Mouse (Mus musculus) limb, embryonic 14.5 days (tissue): Measurements from ENCODE around the gene Ushbp1. TPM values are rescaled to one million over a fixed set of nuclear protein-coding genes. Genes with fewer than 3 reads are reported as not detected.
"Not testable (repeated sequence)": the region's sequence is repeated elsewhere in the genome, so short reads cannot be mapped to it uniquely, and the experiment has no call there.

Experiments used
- ATAC-seq: fragments of 200-750 bp; cut with Nextera tagmentation; 2 replicates; pipeline ENCODE4 v1.8.0; 2017; ENCODE audit warnings: low read depth, moderate number of reproducible peaks, moderate TSS enrichment; ENCODE audit not compliant: low FRiP score
- DNase-seq: peaks from one replicate; pipeline ENCODE4 v3.0.0-alpha.2; 2015; ENCODE audit warnings: low spot score
- H3K27ac ChIP-seq: fragments of 300-500 bp; sonication (generic); replicated peaks from 2 replicates; pipeline ENCODE4 v1.5.1; 2014; ENCODE audit warnings: low read depth, mild to moderate bottlenecking, low read length, moderate library complexity, mixed read lengths
- H3K27me3 ChIP-seq: fragments of 300-500 bp; sonication (generic); 2 replicates; pipeline ENCODE4 v1.6.1; 2014; ENCODE audit warnings: low read length, mixed read lengths; ENCODE audit not compliant: control insufficient read depth, insufficient read depth
- H3K36me3 ChIP-seq: fragments of 300-500 bp; sonication (generic); 2 replicates; pipeline ENCODE4 v1.6.1; 2014; ENCODE audit warnings: mild to moderate bottlenecking, low read length, moderate library complexity, mixed read lengths; ENCODE audit not compliant: control insufficient read depth, insufficient read depth
- H3K4me1 ChIP-seq: fragments of 300-500 bp; sonication (generic); 2 replicates; pipeline ENCODE4 v1.6.1; 2014; ENCODE audit warnings: antibody characterized with exemption, low read length, mixed read lengths; ENCODE audit not compliant: control insufficient read depth, insufficient read depth
- H3K4me2 ChIP-seq: fragments of 300-500 bp; sonication (generic); replicated peaks from 2 replicates; pipeline ENCODE4 v1.6.1; 2014; ENCODE audit warnings: low read depth, mild to moderate bottlenecking, low read length, moderate library complexity; ENCODE audit not compliant: severe bottlenecking
- H3K4me3 ChIP-seq: fragments of 300-500 bp; sonication (generic); replicated peaks from 2 replicates; pipeline ENCODE4 v1.5.1; 2014; ENCODE audit warnings: low read length
- H3K9ac ChIP-seq: fragments of 300-500 bp; sonication (generic); 2 replicates; pipeline ENCODE4 v1.6.1; 2014; ENCODE audit warnings: mild to moderate bottlenecking, low read depth, low read length, moderate library complexity; ENCODE audit not compliant: severe bottlenecking
- H3K9me3 ChIP-seq: fragments of 300-500 bp; sonication (generic); 2 replicates; pipeline ENCODE4 v1.6.1; 2016; ENCODE audit warnings: low read length; ENCODE audit not compliant: control insufficient read depth
- POLR2A ChIP-seq: fragments of 200-500 bp; IDR thresholded peaks from 2 replicates; pipeline ENCODE4 v1.8.0; 2012; ENCODE audit warnings: inconsistent platforms, mild to moderate bottlenecking, moderate library complexity, borderline replicate concordance; ENCODE audit not compliant: insufficient read depth, insufficient read length; ENCODE audit errors: extremely low read depth
- WGBS: fragments of 180-500 bp; shearing (Covaris S2); extraction: QIAGEN DNeasy Blood & Tissue Kit; methylation state at CpG from one replicate; pipeline ENCODE4 v1.1.7; 2014; 5-methylcytosine and 5-hydroxymethylcytosine counted together
- polyA plus RNA-seq, 2 experiments: library from polyadenylated mRNA; depleted of rRNA in 1 of 2; stranded (reverse) in 1 of 2; unstranded in 1 of 2; fragments of >200 nt; fragmentation: Nextera tagmentation in 1 of 2; extraction: Ambion mirVana in 1 of 2; gene quantifications; 2 replicates each; pipeline versions ENCODE4 v1.2.1 to v1.2.3; 2012 to 2014

Ushbp1 gene
- polyA plus RNA-seq, 2 experiments = 7.6 to 15.7 TPM

DNA sequence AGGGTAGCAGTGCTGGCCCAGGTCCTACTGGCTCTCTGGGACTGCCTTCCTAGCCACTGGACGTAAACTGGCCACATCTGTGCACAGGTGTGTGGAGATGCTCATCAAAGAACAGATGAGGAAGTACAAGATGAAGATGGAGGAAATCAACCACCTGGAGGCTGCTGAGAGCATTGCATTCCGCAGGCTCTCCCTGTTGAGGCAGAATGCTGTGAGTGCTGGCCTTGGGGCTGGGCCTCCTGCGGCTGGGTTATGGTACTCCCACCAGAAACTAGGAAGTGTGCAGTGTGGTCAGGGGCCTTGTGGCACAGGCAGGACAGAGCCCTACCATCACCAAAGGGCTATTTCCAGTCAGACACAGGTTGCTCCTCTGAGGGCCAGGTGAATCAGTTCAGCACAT is 37.6 kb downstream of the Ushbp1 start:
- WGBS = 85% methylated on average over 3 of the region's 3 CpGs
- no peak for DNase-seq
- TF ChIP-seq POLR2A = no peak

DNA sequence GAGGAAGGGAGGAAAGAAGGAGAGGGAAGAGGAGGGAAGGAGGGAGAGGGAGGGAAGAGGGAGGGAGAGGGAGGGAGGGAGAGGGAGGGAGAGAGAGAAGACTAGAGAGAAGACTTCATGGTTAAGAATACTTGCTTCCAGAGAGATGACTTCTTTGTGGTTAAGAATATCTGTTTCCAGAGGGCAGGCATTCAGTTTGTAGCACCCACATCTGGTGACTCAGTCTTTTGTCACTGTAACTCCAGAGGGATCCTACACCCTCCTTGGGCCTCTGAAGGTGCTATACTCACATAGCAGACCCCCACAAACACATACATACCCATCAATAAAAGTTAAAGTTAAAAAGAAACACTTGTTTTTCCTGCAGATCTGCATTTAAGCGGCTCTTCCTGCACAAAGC is 44.1 kb downstream of the Ushbp1 start:
- H3K27me3 ChIP-seq = no peaks in the 10 kb centered on the region
- no peak for TF ChIP-seq POLR2A
- WGBS = 92% methylated on average over 1 of the region's 1 CpGs
- no peak overlapping the region for H3K9ac ChIP-seq
- no peak overlapping the region for H3K4me3 ChIP-seq
- peaks cover 94% of the 10 kb centered on the region for H3K36me3 ChIP-seq
- DNase-seq = no peak
- H3K9me3 ChIP-seq = no peaks in the 10 kb centered on the region
- H3K27ac ChIP-seq = no peak overlapping the region
- no peaks in the 10 kb centered on the region for H3K4me1 ChIP-seq
- ATAC-seq = no peak
- no peak overlapping the region for H3K4me2 ChIP-seq

More for the DNA sequence above, 37.6 kb downstream of the Ushbp1 start:
- Histone ChIP-seq H3K27ac (no peak overlapping the region), H3K9ac (no peak overlapping the region), H3K4me2 (no peak overlapping the region), H3K4me1 (no peaks in the 10 kb centered on the region), H3K4me3 (no peak overlapping the region), H3K9me3 (no peaks in the 10 kb centered on the region), H3K27me3 (no peaks in the 10 kb centered on the region), H3K36me3 (peaks cover 82% of the 10 kb centered on the region)
- no peak for ATAC-seq

DNA sequence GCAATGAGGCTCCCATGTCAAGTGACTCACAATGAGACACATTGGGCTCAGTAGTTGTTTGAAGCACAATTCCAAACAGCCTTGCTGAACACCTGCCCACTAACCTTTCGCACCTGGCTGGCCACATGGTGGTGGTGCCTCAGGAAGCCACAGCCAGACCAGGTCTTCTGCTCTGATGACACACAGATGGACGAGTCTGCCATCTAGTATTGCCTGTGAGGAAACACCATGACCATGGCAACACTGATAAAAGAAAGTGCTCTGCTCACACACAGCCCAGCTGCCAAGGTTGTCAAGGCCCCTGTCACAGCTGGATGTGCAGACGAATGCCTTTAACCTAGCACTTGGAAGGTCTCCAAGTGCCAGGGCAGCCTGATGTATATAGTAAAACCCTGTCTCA is 44.5 kb downstream of the Ushbp1 start:
- Histone ChIP-seq H3K36me3 (peaks cover 94% of the 10 kb centered on the region), H3K9me3 (no peaks in the 10 kb centered on the region), H3K4me2 (no peak overlapping the region), H3K4me3 (no peak overlapping the region), H3K27ac (no peak overlapping the region), H3K27me3 (no peaks in the 10 kb centered on the region), H3K4me1 (no peaks in the 10 kb centered on the region), H3K9ac (no peak overlapping the region)
- no peak for ATAC-seq
- DNase-seq = no peak
- no peak for TF ChIP-seq POLR2A
- WGBS = 55% methylated on average over 3 of the region's 3 CpGs

DNA sequence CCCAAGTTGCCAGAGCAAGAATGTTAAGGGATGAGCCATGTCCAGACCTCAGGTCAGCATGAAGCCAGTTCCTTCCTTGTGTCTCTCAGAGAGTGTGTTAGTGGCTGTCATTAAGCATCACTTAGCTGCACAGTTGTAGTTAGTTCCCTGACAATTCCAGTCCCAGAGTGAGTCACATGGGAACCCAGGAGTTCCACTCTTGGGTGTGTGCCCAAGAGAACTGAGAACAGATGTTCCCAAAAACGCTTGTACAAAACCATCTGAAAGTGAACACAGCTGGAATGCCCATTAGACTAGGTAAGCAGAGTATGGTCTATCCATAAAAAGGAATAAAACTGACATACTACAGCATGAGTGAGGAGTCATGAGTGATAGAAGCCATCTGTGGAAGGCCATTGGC is 49.0 kb downstream of the Ushbp1 start:
- Histone ChIP-seq H3K9ac (no peak overlapping the region), H3K4me3 (no peak overlapping the region), H3K4me1 (no peaks in the 10 kb centered on the region), H3K4me2 (no peak overlapping the region), H3K9me3 (no peaks in the 10 kb centered on the region), H3K36me3 (peaks cover 87% of the 10 kb centered on the region), H3K27ac (no peak overlapping the region), H3K27me3 (no peaks in the 10 kb centered on the region)
- ATAC-seq (no peak), DNase-seq (no peak)
- no peak for TF ChIP-seq POLR2A
- WGBS = 40% methylated on average over 1 of the region's 1 CpGs

DNA sequence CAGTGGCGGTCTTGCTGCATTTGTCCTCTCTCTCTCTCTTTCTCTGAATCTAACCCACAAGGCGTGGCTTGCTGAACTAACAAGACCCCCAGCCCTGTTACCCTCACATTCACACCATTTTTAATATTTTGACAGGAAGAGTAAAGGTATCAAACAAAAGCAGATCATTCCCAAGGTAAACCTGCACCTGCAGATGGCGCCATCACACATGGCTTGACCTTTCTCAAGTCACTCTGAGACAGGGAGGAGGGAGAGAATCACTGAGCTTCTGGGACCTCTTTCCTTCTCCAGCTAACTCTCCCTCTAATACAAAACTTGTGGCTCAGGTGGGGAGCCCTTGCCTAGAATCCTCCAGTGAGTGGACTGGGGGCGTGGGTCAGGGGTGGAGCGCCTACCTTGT is 55.0 kb downstream of the Ushbp1 start:
- Histone ChIP-seq H3K4me3 (no peak overlapping the region), H3K9ac (no peak overlapping the region), H3K27ac (no peak overlapping the region), H3K36me3 (peaks cover 77% of the 10 kb centered on the region), H3K4me2 (no peak overlapping the region), H3K9me3 (no peaks in the 10 kb centered on the region), H3K27me3 (no peaks in the 10 kb centered on the region), H3K4me1 (no peaks in the 10 kb centered on the region)
- ATAC-seq (no peak), DNase-seq (peak; percentile 5)
- no peak for TF ChIP-seq POLR2A
- WGBS = 80% methylated on average over 5 of the region's 5 CpGs

DNA sequence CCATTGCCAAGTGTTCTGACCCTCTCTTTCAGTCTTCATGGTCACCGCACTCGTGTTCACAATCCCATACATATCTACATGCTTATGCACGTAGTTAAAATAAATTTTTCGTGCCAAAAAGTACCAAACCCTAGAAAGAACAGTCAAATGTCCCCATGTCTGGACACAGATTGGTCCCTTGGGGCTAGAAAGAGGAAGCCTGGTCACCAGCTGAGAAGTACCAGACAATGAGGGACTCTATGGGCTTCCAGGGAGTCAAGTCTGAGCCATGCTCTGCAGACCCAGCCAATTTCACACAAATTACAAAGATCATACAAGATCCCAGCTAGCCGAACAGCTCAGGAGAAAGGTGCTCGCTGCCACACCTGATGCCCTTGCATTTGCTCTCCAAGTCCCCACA is 57.8 kb downstream of the Ushbp1 start:
- 88% methylated on average over 6 of the region's 6 CpGs for WGBS
- not testable (repeated sequence) for H3K27ac ChIP-seq, H3K27me3 ChIP-seq, H3K4me1 ChIP-seq, ATAC-seq, H3K9me3 ChIP-seq, H3K9ac ChIP-seq, H3K4me3 ChIP-seq, H3K4me2 ChIP-seq, DNase-seq
- H3K36me3 ChIP-seq = peaks cover 71% of the 10 kb centered on the region

Other genes starting within 250 kb of the Ushbp1 start
- 46.1 and 57.2 TPM in 2 replicates for gene Myo9b, start 123.1 kb downstream of the Ushbp1 start, polyA plus RNA-seq (2012; rRNA removed)
- gene Myo9b, start 123.1 kb downstream of the Ushbp1 start, polyA plus RNA-seq (2014; fragmentation: Nextera tagmentation; extraction: Ambion mirVana) = 28.7 and 29.4 TPM in 2 replicates
- gene Haus8, start 122.9 kb downstream of the Ushbp1 start, polyA plus RNA-seq (2012; rRNA removed) = 21.7 and 30.8 TPM in 2 replicates
- 41.9 and 49.7 TPM in 2 replicates for gene Haus8, start 122.9 kb downstream of the Ushbp1 start, polyA plus RNA-seq (2014; fragmentation: Nextera tagmentation; extraction: Ambion mirVana)
- gene Use1, start 29.0 kb downstream of the Ushbp1 start, polyA plus RNA-seq (2012; rRNA removed) = 158 and 189 TPM in 2 replicates
- 114 and 128 TPM in 2 replicates for gene Use1, start 29.0 kb downstream of the Ushbp1 start, polyA plus RNA-seq (2014; fragmentation: Nextera tagmentation; extraction: Ambion mirVana)
- gene Ocel1, start 24.5 kb downstream of the Ushbp1 start, polyA plus RNA-seq (2012; rRNA removed) = 4.2 and 4.6 TPM in 2 replicates
- 3.8 and 4.3 TPM in 2 replicates for gene Ocel1, start 24.5 kb downstream of the Ushbp1 start, polyA plus RNA-seq (2014; fragmentation: Nextera tagmentation; extraction: Ambion mirVana)
- 80.8 and 113 TPM in 2 replicates for gene Nr2f6, start 13.8 kb downstream of the Ushbp1 start, polyA plus RNA-seq (2012; rRNA removed)
- gene Nr2f6, start 13.8 kb downstream of the Ushbp1 start, polyA plus RNA-seq (2014; fragmentation: Nextera tagmentation; extraction: Ambion mirVana) = 63.1 and 66.9 TPM in 2 replicates
- gene Babam1, start 1.1 kb upstream of the Ushbp1 start, polyA plus RNA-seq (2012; rRNA removed) = 117 and 122 TPM in 2 replicates
- gene Babam1, start 1.1 kb upstream of the Ushbp1 start, polyA plus RNA-seq (2014; fragmentation: Nextera tagmentation; extraction: Ambion mirVana) = 87.7 and 88.6 TPM in 2 replicates
- 60.7 and 70.5 TPM in 2 replicates for gene Ankle1, start 10.2 kb upstream of the Ushbp1 start, polyA plus RNA-seq (2012; rRNA removed)
- 17.0 and 21.8 TPM in 2 replicates for gene Ankle1, start 10.2 kb upstream of the Ushbp1 start, polyA plus RNA-seq (2014; fragmentation: Nextera tagmentation; extraction: Ambion mirVana)
- 72.6 and 88.1 TPM in 2 replicates for gene Abhd8, start 67.9 kb upstream of the Ushbp1 start, polyA plus RNA-seq (2012; rRNA removed)
- 48.6 and 57.1 TPM in 2 replicates for gene Abhd8, start 67.9 kb upstream of the Ushbp1 start, polyA plus RNA-seq (2014; fragmentation: Nextera tagmentation; extraction: Ambion mirVana)
- gene Mrpl34, start 69.2 kb upstream of the Ushbp1 start, polyA plus RNA-seq (2012; rRNA removed) = 62.3 and 70.6 TPM in 2 replicates
- 121 and 130 TPM in 2 replicates for gene Mrpl34, start 69.2 kb upstream of the Ushbp1 start, polyA plus RNA-seq (2014; fragmentation: Nextera tagmentation; extraction: Ambion mirVana)
- 101 and 127 TPM in 2 replicates for gene Dda1, start 73.4 kb upstream of the Ushbp1 start, polyA plus RNA-seq (2012; rRNA removed)
- 94.6 and 99.6 TPM in 2 replicates for gene Dda1, start 73.4 kb upstream of the Ushbp1 start, polyA plus RNA-seq (2014; fragmentation: Nextera tagmentation; extraction: Ambion mirVana)
- gene Ano8, start 90.2 kb upstream of the Ushbp1 start, polyA plus RNA-seq (2012; rRNA removed) = 37.2 and 43.3 TPM in 2 replicates
- 1.8 and 3.0 TPM in 2 replicates for gene Ano8, start 90.2 kb upstream of the Ushbp1 start, polyA plus RNA-seq (2014; fragmentation: Nextera tagmentation; extraction: Ambion mirVana)
- 41.6 and 59.5 TPM in 2 replicates for gene Gtpbp3, start 92.3 kb upstream of the Ushbp1 start, polyA plus RNA-seq (2012; rRNA removed)
- gene Gtpbp3, start 92.3 kb upstream of the Ushbp1 start, polyA plus RNA-seq (2014; fragmentation: Nextera tagmentation; extraction: Ambion mirVana) = 5.9 and 6.8 TPM in 2 replicates
- gene Plvap, start 116.0 kb upstream of the Ushbp1 start, polyA plus RNA-seq (2012; rRNA removed) = 59.8 and 77.7 TPM in 2 replicates
- 53.2 and 57.2 TPM in 2 replicates for gene Plvap, start 116.0 kb upstream of the Ushbp1 start, polyA plus RNA-seq (2014; fragmentation: Nextera tagmentation; extraction: Ambion mirVana)
- gene Ccdc194, start 129.9 kb upstream of the Ushbp1 start, polyA plus RNA-seq (2012; rRNA removed) = 1.3 and 1.6 TPM in 2 replicates
- 0.57 and 1.2 TPM in 2 replicates for gene Ccdc194, start 129.9 kb upstream of the Ushbp1 start, polyA plus RNA-seq (2014; fragmentation: Nextera tagmentation; extraction: Ambion mirVana)
- 47.2 and 50.6 TPM in 2 replicates for gene Bst2, start 141.7 kb upstream of the Ushbp1 start, polyA plus RNA-seq (2012; rRNA removed)
- 12.4 and 16.5 TPM in 2 replicates for gene Bst2, start 141.7 kb upstream of the Ushbp1 start, polyA plus RNA-seq (2014; fragmentation: Nextera tagmentation; extraction: Ambion mirVana)
- gene Mvb12a, start 147.1 kb upstream of the Ushbp1 start, polyA plus RNA-seq (2012; rRNA removed) = 107 and 169 TPM in 2 replicates
- 104 and 107 TPM in 2 replicates for gene Mvb12a, start 147.1 kb upstream of the Ushbp1 start, polyA plus RNA-seq (2014; fragmentation: Nextera tagmentation; extraction: Ambion mirVana)
- 0.34 and 0.59 TPM in 2 replicates for gene Tmem221, start 163.1 kb upstream of the Ushbp1 start, polyA plus RNA-seq (2012; rRNA removed)
- gene Tmem221, start 163.1 kb upstream of the Ushbp1 start, polyA plus RNA-seq (2014; fragmentation: Nextera tagmentation; extraction: Ambion mirVana) = 0.48 and 0.89 TPM in 2 replicates
- gene Nxnl1, start 170.8 kb upstream of the Ushbp1 start, polyA plus RNA-seq (2012; rRNA removed) = not detected in 2 replicates
- 0.25 TPM in 1 of 2 replicates, not detected in the other for gene Nxnl1, start 170.8 kb upstream of the Ushbp1 start, polyA plus RNA-seq (2014; fragmentation: Nextera tagmentation; extraction: Ambion mirVana)
- gene Slc27a1, start 173.1 kb upstream of the Ushbp1 start, polyA plus RNA-seq (2012; rRNA removed) = 87.8 and 133 TPM in 2 replicates
- gene Slc27a1, start 173.1 kb upstream of the Ushbp1 start, polyA plus RNA-seq (2014; fragmentation: Nextera tagmentation; extraction: Ambion mirVana) = 24.3 and 25.9 TPM in 2 replicates
- 141 and 216 TPM in 2 replicates for gene Pgls, start 196.4 kb upstream of the Ushbp1 start, polyA plus RNA-seq (2012; rRNA removed)
- 249 and 255 TPM in 2 replicates for gene Pgls, start 196.4 kb upstream of the Ushbp1 start, polyA plus RNA-seq (2014; fragmentation: Nextera tagmentation; extraction: Ambion mirVana)
- 7.5 and 7.8 TPM in 2 replicates for gene Fam129c, start 201.8 kb upstream of the Ushbp1 start, polyA plus RNA-seq (2012; rRNA removed)
- 2.9 and 3.3 TPM in 2 replicates for gene Fam129c, start 201.8 kb upstream of the Ushbp1 start, polyA plus RNA-seq (2014; fragmentation: Nextera tagmentation; extraction: Ambion mirVana)
- gene Colgalt1, start 215.2 kb upstream of the Ushbp1 start, polyA plus RNA-seq (2012; rRNA removed) = 240 and 285 TPM in 2 replicates
- gene Colgalt1, start 215.2 kb upstream of the Ushbp1 start, polyA plus RNA-seq (2014; fragmentation: Nextera tagmentation; extraction: Ambion mirVana) = 114 and 116 TPM in 2 replicates